Mouse (Mus musculus) testis, postnatal 10 days (tissue): ENCODE data around the gene Ensa.
"Not testable (repeated sequence)": the region's sequence is repeated elsewhere in the genome, so short reads cannot be mapped to it uniquely, and the experiment has no call there.

Experiments used
- DNase-seq: peaks from one replicate; pipeline ENCODE4 v3.0.0; 2021; ENCODE audit warnings: low spot score

Ensa gene

DNA sequence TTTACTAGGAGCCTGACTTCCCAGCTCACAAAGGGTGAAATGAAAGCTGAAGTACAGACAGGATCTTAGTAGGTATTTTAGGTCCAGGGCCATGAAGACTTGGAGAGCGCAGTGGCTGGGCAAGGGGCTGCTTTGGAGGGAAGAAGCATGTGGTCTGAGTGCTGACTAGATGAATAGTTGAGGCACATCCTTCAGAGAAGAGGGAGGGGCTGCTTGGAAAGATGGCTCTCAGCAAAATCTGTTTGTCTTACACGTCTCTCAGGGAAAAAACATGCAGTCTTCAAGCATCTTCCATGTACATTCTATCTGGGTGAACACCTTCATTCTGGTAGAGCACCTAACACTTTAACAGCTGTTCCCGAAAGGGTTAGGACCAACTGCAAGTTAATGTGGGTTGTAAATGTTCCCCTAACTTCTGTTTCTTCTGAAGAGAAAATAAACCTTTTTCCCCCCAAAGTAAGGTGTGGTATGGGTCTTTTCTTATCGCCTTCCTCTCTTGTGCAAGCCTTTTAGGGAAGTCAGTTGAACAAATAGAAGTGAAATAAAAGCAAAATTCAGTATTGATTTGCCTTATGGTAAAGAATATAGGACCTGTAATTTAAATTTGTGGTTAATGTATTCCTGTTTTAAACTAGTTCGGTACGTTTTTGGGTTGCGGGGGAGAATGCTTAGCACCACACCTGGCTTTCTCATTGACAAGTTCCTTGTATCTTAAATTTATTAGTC lies 38.1 kb downstream of the Ensa start:
- DNase-seq: no peak

DNA sequence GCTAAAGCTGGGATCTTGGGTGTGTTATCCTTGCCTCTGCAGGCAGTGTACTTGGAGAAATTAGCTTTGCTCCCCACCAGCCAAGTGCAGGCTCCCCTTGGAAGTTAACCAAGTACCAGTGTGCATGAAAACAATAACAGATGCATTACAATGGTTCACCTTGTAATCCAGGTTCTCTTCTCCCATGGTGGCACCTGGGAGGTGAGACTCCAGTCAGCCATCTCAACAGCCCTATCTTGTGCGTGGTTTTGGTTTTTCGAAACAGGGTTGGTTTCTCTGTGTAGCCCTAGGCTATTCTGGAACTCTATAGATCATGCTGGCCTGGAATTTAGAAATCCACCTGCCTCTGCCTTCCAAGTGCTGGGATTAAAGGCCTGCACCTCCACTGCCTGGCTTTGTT lies 38.7 kb downstream of the Ensa start:
- DNase-seq: no peak

DNA sequence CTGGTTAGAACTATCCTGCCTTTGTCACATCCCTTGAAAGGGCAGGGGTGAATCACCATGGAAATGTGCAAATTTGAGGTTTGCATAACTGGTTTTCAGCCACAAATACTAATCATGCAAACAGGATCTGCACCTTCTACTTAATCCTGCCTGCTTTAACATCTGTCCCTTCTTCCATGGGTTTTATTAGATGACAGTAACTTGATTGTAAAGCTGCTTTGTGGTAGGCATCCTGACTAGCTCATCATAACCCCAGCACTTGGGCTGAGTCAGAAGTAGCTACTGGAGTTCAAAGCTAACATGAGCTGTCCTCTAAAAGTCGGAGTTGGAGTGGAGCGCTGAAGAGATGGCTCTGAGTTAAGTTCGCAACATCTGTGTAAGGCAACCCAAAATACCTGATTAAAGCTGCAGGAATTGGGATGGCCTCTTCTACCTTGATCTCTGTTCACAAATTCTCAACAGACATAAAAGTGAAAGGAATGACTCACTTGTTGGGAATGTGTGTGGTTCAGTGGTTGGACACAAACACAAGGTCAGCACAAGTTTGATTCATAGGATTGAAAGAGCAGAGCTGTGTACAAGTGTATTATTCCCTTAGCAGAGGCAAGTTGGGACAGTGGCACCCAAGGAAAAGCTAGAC lies 39.3 kb downstream of the Ensa start:
- no peak for DNase-seq

DNA sequence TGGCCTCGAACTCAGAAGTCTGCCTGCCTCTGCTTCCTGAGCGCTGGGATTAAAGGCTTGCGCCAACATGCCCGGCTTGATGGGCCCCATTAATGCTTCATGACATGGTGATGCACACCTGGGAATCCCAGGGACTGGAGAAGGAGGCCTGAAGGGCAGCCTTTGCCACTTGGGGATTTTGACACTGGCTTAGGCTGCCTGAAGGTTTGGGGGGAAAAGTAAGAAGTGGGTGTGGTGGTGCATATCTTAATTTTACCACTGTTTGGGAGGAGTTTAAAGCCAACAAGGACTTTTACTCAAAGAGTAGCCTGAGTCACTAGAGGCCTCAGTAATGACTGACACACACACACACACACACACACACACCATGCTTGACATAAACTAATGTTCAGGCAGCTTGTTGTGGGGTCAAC lies 40.2 kb downstream of the Ensa start:
- no peak for DNase-seq

DNA sequence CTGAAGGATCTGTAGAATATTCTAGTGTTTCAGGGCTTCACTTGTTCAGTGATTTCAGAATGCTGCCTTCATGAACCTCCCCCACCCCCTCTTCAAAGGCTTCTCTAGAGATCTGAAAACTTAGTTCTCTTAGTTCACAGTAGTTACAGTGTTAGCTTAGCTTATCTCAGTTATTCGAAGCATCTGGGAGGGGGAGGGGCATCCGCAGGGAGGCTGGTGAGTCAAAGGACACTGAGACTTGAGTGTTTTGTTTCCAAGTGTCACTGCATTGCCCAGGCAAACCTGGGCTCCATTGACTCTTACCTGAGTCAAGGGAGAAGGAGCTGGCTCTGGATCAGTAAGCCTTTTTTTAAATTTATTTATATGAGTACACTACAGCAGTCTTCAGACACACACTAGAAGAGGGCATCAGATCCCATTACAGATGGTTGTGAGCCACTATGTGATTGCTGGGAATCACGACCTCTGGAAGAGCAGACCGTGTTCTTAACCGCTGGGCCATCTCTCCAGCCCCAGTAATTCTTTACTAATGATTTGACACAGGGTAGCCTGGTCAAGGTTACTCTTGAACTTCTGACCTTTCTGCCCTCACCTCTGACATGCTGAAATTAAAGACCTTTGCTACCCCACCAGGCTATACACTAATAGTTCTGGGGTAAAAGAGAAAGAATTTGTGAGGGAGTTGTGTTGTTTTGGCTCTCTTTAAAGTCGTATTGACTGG lies 41.5 kb downstream of the Ensa start:
- peak; percentile 84 for DNase-seq

DNA sequence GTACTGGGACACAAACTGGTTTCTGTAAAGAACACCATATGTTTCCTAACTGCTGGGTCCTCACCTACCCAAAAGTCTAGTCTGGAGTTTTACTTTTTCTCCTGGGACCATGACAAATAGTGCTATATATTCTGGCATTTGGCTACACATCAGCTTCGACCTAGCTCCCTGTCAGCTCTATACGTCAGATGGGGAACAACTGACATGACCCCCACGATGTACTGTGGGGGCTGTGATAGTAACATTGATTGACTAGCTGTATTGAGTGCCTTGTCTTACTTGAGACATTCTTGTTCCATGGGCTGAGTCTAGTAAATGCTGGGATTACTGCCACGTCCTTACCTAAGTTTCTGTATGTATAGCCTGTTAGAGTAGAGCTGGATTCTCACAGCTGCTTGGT lies 42.7 kb downstream of the Ensa start:
- no peak for DNase-seq

DNA sequence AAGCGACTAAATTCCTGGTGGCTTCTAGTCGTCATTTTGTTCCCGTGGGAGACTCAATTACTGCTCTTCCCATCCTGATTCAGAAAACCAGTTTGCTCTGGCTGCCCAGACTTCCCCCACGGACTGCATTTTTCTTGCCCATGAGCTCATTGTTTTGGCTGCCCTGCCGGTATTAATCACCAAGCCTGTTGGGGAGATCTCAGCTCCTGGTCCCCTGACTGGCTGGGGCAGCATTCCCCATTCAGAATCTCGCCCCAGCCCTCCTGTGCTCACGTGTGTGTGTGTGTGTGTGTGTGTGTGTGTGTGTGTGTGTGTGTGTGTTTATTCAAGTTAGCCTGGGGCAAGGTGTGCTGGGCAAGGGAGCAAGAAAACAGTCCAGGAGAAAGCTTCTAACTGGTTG lies 43.2 kb downstream of the Ensa start:
- no peak for DNase-seq

DNA sequence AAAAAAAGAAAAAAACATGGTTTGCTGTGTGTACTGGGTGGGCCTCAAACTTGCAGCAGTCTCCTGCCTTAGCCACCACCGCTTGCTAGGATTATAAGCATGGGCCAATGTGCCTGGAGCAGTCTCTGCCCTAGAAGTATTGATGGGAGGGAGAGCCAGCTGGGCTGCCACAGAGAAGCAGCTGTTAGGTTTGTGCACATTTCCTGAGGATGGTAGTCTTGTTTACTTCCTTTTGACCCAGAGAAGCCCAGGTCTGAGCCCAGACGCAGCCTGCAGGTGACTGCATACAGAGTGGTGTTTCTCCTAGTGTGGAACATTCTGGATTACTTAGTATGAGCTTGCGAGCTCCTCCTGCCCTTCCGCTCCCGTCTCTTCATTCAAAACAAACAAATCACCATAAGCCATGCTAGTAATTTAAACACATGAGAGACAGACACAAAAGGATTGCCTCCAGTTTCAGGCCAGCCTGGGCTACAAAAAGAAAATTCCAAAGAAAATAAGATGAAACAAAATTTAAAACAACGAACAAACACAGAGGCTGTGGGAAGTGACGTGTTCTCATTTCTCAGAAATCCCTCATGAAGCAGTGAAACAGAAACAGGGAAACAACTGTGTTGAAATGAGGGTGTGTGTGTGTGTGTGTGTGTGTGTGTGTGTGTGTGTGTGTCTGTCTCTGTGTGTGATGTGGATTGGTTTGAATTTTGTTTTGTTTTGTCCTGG lies 44.0 kb downstream of the Ensa start:
- no peak for DNase-seq

DNA sequence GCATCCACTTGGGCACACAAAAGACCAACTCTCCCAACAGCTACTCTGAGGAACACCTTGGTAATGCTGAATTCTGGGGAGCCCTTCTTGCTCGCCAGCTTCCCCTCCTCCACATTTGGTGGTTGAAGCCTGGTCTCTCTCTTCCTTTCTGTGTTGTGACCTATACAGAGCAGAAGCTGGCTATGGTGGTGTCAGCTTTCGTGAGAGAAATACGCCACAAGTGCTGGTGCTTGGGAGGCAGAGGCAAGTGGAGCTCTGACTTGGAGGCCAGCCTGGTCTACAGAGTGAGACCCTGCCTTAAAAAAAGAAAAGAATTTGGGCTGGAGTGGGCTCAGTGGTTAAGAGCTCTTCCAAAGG lies 44.5 kb downstream of the Ensa start:
- DNase-seq: no peak

DNA sequence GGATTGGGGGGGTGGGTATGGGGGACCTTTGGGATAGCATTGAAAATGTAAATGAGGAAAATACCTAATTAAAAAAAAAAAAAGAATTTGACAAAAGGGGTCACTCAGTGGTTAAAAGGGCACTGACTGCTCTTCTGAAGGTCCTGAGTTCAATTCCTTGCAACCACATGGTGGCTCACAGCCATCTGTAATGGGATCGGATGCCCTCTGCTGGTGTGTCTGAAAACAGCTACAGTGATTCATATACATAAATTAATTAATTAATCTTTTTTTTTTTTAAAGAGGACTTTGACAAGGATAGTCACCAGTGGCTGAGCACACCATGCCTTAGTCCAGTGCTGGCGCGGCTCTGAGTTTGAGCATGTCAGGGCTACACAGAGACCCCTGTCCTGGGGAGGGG lies 45.6 kb downstream of the Ensa start:
- DNase-seq: not testable (repeated sequence)

DNA sequence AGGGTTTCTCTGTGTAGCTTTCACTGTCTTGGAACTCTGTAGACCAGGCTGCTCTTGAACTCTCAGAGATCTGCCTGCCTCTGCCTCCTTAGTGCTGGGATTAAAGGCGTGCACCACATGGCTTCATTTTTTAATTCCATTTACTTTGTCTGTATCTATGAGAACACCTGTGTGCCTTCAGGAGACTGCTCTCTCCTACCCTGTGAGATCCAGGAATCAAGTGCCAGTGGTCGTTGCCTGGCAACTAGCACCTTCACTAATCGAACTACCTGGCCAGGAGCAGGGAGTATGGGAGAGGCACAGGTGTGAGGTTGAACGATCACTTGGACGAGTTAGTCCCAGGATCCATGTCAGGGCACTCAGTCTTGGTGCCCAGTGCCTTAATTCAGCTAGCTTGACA lies 46.4 kb downstream of the Ensa start:
- no peak for DNase-seq

DNA sequence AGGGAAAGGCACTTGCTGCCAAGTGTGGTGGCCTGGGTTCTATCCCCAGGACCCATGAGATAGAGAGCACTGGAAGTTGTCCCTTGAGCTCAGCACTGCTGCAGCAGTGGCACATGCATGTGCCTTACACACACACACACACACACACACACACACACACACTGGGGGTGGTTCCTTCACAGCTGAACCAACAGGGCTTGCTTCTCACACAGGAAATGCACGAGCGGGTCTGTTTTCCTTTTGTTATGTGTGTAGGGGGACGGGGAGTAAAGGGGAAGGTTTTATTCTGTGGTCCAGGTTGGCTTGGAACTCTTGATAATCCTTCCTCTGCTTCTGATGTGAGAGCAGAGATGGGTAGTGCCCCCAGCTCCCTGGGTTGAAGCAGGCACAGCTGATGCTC lies 47.7 kb downstream of the Ensa start:
- DNase-seq: no peak

DNA sequence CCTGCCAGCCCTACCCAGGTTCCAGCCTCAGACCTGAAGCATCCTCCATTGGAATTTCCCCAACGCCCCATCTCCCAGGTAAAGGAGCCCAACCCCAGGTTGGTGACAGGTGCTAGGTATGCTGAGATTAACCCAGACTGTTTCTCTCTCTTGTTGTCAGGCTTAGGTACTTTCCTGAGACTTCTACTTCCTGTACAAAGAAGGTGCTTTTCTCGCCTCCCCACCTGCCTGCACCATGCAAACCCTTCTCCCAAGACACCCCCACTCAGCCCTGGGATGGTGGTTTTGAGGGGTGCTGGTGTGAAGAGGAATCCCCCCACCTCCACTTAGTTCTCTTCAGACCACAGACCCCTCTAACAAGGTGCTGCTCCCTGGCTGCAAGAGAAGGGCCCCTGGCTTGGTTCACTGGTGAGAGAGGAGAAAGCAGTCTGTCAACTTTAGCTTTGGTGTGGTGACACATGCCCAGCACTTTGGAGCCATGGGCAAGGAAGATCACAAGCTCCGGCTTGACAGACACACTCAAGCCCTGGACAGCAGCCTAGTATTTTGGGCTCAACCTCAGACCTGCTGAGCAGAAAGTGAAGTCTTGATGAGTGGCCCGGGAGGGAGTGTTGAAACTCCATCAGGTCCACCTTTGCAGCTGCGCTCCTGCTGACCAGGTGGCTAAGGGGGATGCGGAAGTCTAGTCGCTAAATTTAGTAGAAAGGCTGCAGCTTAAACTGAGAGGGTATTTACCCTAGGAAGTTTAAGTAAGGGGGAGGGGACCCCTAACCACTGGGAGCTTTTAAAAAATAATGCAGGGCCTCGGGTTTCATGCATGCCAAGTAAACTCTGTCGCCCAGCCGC lies 48.3 kb downstream of the Ensa start:
- DNase-seq: no peak

DNA sequence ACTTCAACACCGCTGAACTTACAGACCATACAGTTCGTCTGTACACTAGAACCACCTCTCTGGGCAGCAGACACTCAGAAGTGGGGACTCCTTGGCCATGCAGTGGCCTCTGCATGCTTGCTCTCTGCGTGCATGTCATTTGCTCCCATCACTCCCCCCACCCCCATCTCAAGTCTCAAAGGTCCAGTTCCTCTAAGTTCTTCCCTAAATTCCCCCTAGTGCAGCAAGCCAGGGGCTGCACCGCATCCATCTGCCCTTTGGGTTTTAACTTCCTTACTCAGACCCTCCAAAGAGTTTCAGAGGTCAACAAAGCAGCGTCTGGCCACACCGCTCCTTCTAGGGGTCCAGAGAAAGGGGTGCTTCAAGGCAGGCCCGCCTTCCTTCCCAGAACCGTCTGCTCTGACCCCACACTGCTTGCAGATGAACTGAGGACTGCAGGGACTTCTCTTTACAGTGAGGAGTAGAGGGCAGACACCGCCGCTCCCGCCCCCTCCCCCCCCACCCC lies 49.0 kb downstream of the Ensa start:
- no peak for DNase-seq

DNA sequence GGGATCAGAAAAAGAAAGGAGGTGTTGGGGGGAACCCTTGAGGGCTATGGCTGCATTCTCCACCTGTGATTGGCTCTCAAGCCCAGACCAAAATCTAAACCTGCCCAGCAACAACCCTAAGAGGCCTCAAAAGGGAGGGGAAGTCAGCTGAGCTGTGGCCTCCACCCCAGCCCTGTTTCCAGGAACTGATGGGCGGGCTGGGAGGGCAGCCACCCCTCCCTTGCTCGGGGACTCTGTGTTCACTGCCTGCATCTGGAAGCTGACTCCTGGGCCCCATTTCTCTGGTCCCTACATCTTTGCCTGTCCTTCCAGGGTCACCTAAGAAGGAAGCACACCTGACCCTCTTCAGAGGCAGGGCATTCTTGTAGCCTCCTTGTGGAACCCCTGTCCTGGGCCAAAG lies 49.4 kb downstream of the Ensa start:
- DNase-seq: no peak

DNA sequence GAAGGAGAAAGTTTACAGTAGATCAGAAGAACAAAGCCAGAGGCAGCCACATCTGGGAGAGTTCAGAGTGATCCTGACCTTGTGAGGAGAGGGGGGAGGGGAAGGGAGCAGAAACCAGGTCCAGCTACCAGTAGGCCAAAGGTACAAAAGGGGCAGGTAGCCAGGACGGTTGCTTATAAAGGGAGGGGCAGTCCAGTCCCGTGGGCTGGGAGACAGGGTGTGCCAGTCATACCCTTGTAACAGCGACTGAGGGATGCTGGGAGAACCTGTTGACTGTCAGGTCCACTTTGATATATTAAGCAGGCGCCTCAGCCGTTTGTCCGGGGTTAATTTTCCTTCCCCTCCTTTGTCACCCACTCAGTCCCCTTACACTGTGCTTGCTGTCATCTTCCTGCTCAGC lies 50.0 kb downstream of the Ensa start:
- no peak for DNase-seq

DNA sequence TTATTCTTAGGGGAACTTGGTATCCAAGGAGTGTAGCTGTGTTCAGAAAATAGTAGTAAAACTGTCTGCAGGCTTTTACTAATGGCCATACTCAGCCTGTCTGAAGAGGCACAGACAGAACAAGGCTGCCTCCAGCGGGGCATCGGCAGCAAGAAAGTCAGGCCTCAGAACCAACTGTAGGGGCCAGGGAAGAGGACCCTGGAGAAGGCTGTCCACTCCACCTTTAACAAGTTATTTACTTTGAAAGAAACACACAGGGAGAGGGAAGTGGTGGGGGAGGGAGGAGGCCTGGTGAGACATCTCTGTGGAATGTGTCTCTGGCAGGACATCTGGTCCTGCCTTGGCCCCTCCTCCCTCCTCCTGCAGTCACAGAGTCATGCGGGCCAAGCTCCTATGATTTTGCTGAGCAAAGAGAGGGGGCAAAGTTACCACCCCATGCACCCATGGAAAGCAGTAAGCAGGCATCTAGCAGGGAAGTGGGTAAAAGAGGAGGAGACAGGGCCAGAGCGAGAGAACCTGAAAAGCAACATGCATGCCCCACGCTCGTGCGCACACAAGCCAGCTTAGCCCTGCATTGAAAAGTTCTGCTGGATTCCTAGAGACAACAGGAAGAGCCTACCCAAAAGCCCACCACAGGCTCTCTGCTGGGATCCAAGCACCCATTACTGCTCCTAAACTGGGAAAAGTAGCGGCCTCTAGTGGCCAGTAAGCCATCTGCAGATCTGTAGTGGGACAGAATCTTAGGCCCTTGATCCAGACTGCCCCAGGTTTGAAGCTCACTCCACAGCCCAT lies 50.7 kb downstream of the Ensa start:
- DNase-seq: peak; percentile 80

DNA sequence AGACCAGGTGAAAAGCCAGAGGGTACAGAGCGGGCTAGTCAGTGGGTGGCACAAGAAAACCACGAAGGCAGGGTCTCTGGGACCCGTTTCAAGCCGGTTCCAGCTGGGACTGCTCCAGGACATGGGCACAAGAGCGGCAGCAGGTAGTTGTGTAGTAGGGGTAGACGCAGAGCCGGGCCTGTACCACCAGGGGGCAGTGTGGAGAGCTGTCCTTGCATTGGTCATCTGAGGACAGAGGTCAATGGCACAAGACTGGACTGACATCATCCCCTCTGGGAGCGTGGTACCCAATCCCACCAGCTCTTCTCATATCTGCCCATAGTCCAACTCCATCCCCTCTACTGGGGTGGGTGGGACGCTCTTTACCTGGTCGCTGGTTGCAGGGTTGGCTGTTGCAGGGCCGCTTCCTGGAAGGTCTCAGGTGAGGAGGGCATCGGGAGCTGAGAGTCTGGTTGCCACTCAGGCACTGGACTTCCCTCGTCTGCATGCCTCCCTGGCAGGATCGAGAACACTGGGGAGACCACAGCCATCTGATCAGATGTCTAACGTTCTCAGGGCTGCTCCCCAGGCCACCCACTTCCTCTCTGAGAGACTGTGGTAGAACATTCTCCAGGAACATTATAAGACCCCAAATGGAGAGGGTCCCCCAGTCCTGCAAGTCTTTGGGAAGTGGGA lies 52.1 kb downstream of the Ensa start:
- peak; percentile 92 for DNase-seq

DNA sequence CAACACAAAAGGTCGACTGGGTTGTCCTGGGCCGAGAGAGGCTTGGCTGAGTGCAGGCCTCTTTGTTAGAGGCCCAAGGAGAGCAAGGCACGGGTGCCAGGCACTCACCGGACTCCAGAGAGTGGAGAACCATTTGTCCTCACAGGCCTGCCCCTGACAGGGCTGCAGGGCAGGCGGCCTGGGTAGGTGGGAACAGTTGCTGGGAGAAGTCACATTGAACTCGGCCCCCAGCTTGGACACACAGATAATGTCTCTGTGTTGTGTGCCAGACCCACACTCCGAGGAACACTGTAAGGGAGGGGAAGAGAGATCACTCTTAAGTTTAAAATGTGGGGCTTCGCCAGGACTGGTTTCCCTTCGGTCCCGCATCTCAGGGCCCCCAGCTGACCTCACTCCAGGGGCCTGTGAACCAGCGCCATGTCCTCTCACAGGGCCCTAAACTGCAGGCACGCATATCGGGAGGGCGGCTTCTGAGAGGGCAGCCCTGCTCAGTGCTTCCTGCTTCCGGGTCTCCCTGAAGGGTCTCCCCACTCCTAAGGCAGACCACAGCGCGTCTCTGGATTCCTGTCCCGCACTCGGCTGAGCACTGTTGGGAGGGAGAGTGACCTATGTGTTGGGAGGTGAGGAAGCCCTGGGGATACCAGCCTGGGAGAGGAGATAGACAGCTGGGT lies 52.8 kb downstream of the Ensa start:
- DNase-seq: no peak

DNA sequence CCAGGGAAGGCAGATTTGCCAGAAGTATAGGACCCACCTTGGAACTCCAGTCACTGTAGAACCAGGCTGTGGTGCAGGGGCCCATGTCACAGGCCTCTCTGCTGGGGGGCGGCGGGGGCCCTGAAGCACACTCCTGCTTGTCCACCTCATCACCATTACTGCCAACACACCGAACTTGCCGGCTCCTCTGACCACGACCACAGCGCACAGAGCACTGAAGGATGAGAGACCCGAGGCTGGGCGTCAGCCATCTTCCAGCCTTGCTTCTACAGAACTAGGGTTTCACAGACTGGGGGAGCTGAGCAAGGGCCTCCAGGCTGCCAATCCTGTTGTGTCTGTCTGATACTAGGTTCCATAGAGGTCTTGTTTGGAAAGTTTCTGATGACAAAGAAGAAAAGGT lies 54.8 kb downstream of the Ensa start:
- no peak for DNase-seq
